Mouse (Mus musculus) liver, embryonic 11.5 days (tissue): ENCODE measurements around the gene Lrrc14b. TPM values are rescaled to one million over a fixed set of nuclear protein-coding genes. Genes with fewer than 3 reads are reported as not detected.
A peak's percentile ranks its signal among the peaks of the same experiment; 100 is the strongest.

Source experiments
- ATAC-seq: fragments of 200-750 bp; cut with Nextera tagmentation; replicated peaks from 2 replicates; pipeline ENCODE4 v1.8.0; 2017; ENCODE audit warnings: moderate number of reproducible peaks, mild to moderate bottlenecking, moderate TSS enrichment, moderate library complexity; ENCODE audit not compliant: low FRiP score
- DNase-seq: peaks from one replicate; pipeline ENCODE4 v3.0.0-alpha.2; 2017; ENCODE audit warnings: low spot score
- H3K27ac ChIP-seq: fragments of 300-500 bp; sonication (generic); 2 replicates; pipeline ENCODE4 v1.5.1; 2014; ENCODE audit warnings: mild to moderate bottlenecking, low read depth, low read length, control low read depth
- H3K27me3 ChIP-seq: fragments of 300-500 bp; sonication (generic); replicated peaks from 2 replicates; pipeline ENCODE4 v1.6.1; 2014; ENCODE audit warnings: low read length, mixed read lengths; ENCODE audit not compliant: control insufficient read depth, insufficient read depth
- H3K36me3 ChIP-seq: fragments of 300-500 bp; sonication (generic); 2 replicates; pipeline ENCODE4 v1.6.1; 2014; ENCODE audit warnings: mild to moderate bottlenecking, low read length, moderate library complexity, mixed read lengths; ENCODE audit not compliant: control insufficient read depth, insufficient read depth
- H3K4me1 ChIP-seq: fragments of 300-500 bp; sonication (generic); replicated peaks from 2 replicates; pipeline ENCODE4 v1.6.1; 2014; ENCODE audit warnings: low read length, mixed read lengths; ENCODE audit not compliant: control insufficient read depth, insufficient read depth
- H3K4me2 ChIP-seq: fragments of 300-500 bp; sonication (generic); 2 replicates; pipeline ENCODE4 v1.6.1; 2014; ENCODE audit warnings: mild to moderate bottlenecking, control low read depth, moderate library complexity
- H3K4me3 ChIP-seq: fragments of 300-500 bp; sonication (generic); 2 replicates; pipeline ENCODE4 v1.5.1; 2014; ENCODE audit warnings: low read depth, low read length, control low read depth
- H3K9ac ChIP-seq: fragments of 300-500 bp; sonication (generic); 2 replicates; pipeline ENCODE4 v1.6.1; 2014; ENCODE audit warnings: low read depth, low read length, control low read depth
- H3K9me3 ChIP-seq: fragments of 300-500 bp; sonication (generic); 2 replicates; pipeline ENCODE4 v1.6.1; 2016; ENCODE audit warnings: low read length, inconsistent platforms, mixed read lengths; ENCODE audit not compliant: control insufficient read depth
- WGBS: fragments of 180-500 bp; shearing (Covaris S2); extraction: QIAGEN DNeasy Blood & Tissue Kit; methylation state at CpG from one replicate; pipeline ENCODE4 v1.1.7; 2014; 5-methylcytosine and 5-hydroxymethylcytosine counted together
- polyA plus RNA-seq: library from polyadenylated mRNA; unstranded; fragments of >200 nt; fragmentation: Nextera tagmentation; extraction: Ambion mirVana; gene quantifications from 2 replicates; pipeline ENCODE4 v1.2.1, GENCODE M21; 2014

Lrrc14b gene
- polyA plus RNA-seq, 1 experiment from 2014 or later = not detected

GRCm38 (mm10) chr13:74362218-74362617, 1.6 kb downstream of the Lrrc14b start:
- H3K4me1 ChIP-seq = no peaks in the 10 kb centered on the region
- no peak for DNase-seq
- no peak overlapping the region for H3K27ac ChIP-seq
- 59% methylated on average over 2 of the region's 2 CpGs for WGBS
- H3K27me3 ChIP-seq = no peaks in the 10 kb centered on the region
- ATAC-seq = no peak
- no peaks in the 10 kb centered on the region for H3K9me3 ChIP-seq
- no peak overlapping the region for H3K4me2 ChIP-seq
- no peak overlapping the region for H3K4me3 ChIP-seq
- H3K9ac ChIP-seq = no peak overlapping the region
- peaks cover 4% of the 10 kb centered on the region; the same call in 1 of the 2 replicates for H3K36me3 ChIP-seq

- WGBS = 97% methylated on average over 13 of the region's 13 CpGs
- peaks cover 18% of the 10 kb centered on the region for H3K36me3 ChIP-seq
- H3K4me1 ChIP-seq = no peaks in the 10 kb centered on the region
- no peak overlapping the region for H3K27ac ChIP-seq
- H3K4me3 ChIP-seq = no peak overlapping the region
- no peak overlapping the region for H3K9ac ChIP-seq
- no peak overlapping the region for H3K4me2 ChIP-seq
- no peak for DNase-seq
- ATAC-seq = no peak
- no peaks in the 10 kb centered on the region for H3K9me3 ChIP-seq
- H3K27me3 ChIP-seq = no peaks in the 10 kb centered on the region
Measured at GRCm38 (mm10) chr13:74356491-74356890, 7.3 kb downstream of the Lrrc14b start.

GRCm38 (mm10) chr13:74350435-74350906, 13.3 kb downstream of the Lrrc14b start:
- H3K9me3 ChIP-seq = no peaks in the 10 kb centered on the region
- peaks cover 7% of the 10 kb centered on the region for H3K36me3 ChIP-seq
- peak overlapping the region; percentile 83 for H3K4me3 ChIP-seq
- H3K27ac ChIP-seq = peak overlapping the region; percentile 66
- 2% methylated on average over 15 of the region's 15 CpGs for WGBS
- peaks cover 7% of the 10 kb centered on the region; the same call in 1 of the 2 replicates for H3K4me1 ChIP-seq
- ATAC-seq (peak; percentile 50), DNase-seq (no peak)
- peak overlapping the region; percentile 94 for H3K9ac ChIP-seq
- peak overlapping the region; percentile 83 for H3K4me2 ChIP-seq
- no peaks in the 10 kb centered on the region for H3K27me3 ChIP-seq

- 2% methylated on average over 57 of the region's 57 CpGs for WGBS
- DNase-seq = peak; percentile 96
- peaks cover 7% of the 10 kb centered on the region for H3K36me3 ChIP-seq
- H3K27me3 ChIP-seq = no peaks in the 10 kb centered on the region
- H3K4me1 ChIP-seq = peaks cover 7% of the 10 kb centered on the region; the same call in 1 of the 2 replicates
- H3K4me3 ChIP-seq = peak within 1 kb of the TSS; percentile 83
- H3K27ac ChIP-seq = peak within 1 kb of the TSS; percentile 66
- peak within 1 kb of the TSS; percentile 83 for H3K4me2 ChIP-seq
- ATAC-seq = peak; percentile 96
- H3K9me3 ChIP-seq = no peaks in the 10 kb centered on the region
- H3K9ac ChIP-seq = peak within 1 kb of the TSS; percentile 94
Measured at GRCm38 (mm10) chr13:74349566-74350434, 14.0 kb downstream of the Lrrc14b start, which contains the start of the genes Sdha and Ccdc127. TSS of gene Sdha (minus strand) at chr13:74350280. TSS of gene Ccdc127 (plus strand) at chr13:74350309.

GRCm38 (mm10) chr13:74341036-74341435, 22.8 kb downstream of the Lrrc14b start:
- no peak overlapping the region for H3K27ac ChIP-seq
- ATAC-seq (peak; percentile 47; the same call in 1 of the 2 replicates), DNase-seq (no peak)
- no peak overlapping the region for H3K4me3 ChIP-seq
- no peak overlapping the region for H3K9ac ChIP-seq
- H3K4me1 ChIP-seq = no peaks in the 10 kb centered on the region
- 56% methylated on average over 3 of the region's 3 CpGs for WGBS
- no peak overlapping the region for H3K4me2 ChIP-seq
- peaks cover 27% of the 10 kb centered on the region for H3K36me3 ChIP-seq
- H3K9me3 ChIP-seq = no peaks in the 10 kb centered on the region
- H3K27me3 ChIP-seq = no peaks in the 10 kb centered on the region

GRCm38 (mm10) chr13:74329321-74329720, 34.5 kb downstream of the Lrrc14b start:
- ATAC-seq (no peak), DNase-seq (no peak)
- H3K4me3 ChIP-seq = no peak overlapping the region
- H3K27ac ChIP-seq = no peak overlapping the region
- H3K9ac ChIP-seq = no peak overlapping the region
- peaks cover 52% of the 10 kb centered on the region for H3K36me3 ChIP-seq
- H3K4me2 ChIP-seq = no peak overlapping the region
- H3K4me1 ChIP-seq = no peaks in the 10 kb centered on the region
- H3K27me3 ChIP-seq = no peaks in the 10 kb centered on the region
- H3K9me3 ChIP-seq = no peaks in the 10 kb centered on the region

GRCm38 (mm10) chr13:74317170-74317849, 46.5 kb downstream of the Lrrc14b start, which contains the start of gene Pdcd6:
TSS of gene Pdcd6 (minus strand) at chr13:74317580.
- Histone ChIP-seq H3K27me3 (no peaks in the 10 kb centered on the region), H3K36me3 (peaks cover 18% of the 10 kb centered on the region), H3K9me3 (no peaks in the 10 kb centered on the region), H3K27ac (peak within 1 kb of the TSS; percentile 38; the same call in 1 of the 2 replicates), H3K4me2 (peak within 1 kb of the TSS; percentile 89), H3K9ac (peak within 1 kb of the TSS; percentile 85), H3K4me1 (peaks cover 10% of the 10 kb centered on the region; the same call in 1 of the 2 replicates), H3K4me3 (peak within 1 kb of the TSS; percentile 93)
- under 1% methylated on average over 36 of the region's 36 CpGs for WGBS
- DNase-seq = peak; percentile 93
- peak; percentile 99 for ATAC-seq

GRCm38 (mm10) chr13:74316789-74317169, 47.0 kb downstream of the Lrrc14b start:
- DNase-seq (no peak), ATAC-seq (no peak)
- H3K9ac ChIP-seq = peak overlapping the region; percentile 85
- H3K4me3 ChIP-seq = peak overlapping the region; percentile 93
- H3K27me3 ChIP-seq = no peaks in the 10 kb centered on the region
- peak overlapping the region; percentile 38; the same call in 1 of the 2 replicates for H3K27ac ChIP-seq
- H3K9me3 ChIP-seq = no peaks in the 10 kb centered on the region
- peak overlapping the region; percentile 89 for H3K4me2 ChIP-seq
- H3K36me3 ChIP-seq = peaks cover 14% of the 10 kb centered on the region
- peaks cover 10% of the 10 kb centered on the region; the same call in 1 of the 2 replicates for H3K4me1 ChIP-seq
- 2% methylated on average over 15 of the region's 15 CpGs for WGBS
